Mouse (Mus musculus) cortical plate, adult 2 months (tissue): ENCODE results near the gene Axdnd1. TPM values are rescaled to one million over a fixed set of nuclear protein-coding genes. Genes with fewer than 3 reads are reported as not detected.
A peak's percentile ranks its signal among the peaks of the same experiment; 100 is the strongest.
"Not testable (repeated sequence)": the region's sequence is repeated elsewhere in the genome, so short reads cannot be mapped to it uniquely, and the experiment has no call there.

Source experiments
- H3K27ac ChIP-seq: fragments of 200-500 bp; 2 replicates; pipeline ENCODE4 v1.5.1; 2012; ENCODE audit warnings: low read length, control low read depth, inconsistent platforms; ENCODE audit not compliant: insufficient read depth
- H3K4me1 ChIP-seq: fragments of 200-500 bp; 2 replicates; pipeline ENCODE4 v1.6.1; 2011; ENCODE audit warnings: low read length; ENCODE audit not compliant: control insufficient read depth, insufficient read depth
- H3K4me3 ChIP-seq: fragments of 200-500 bp; 2 replicates; pipeline ENCODE4 v1.5.1; 2011; ENCODE audit warnings: mild to moderate bottlenecking, low read length, control low read depth; ENCODE audit not compliant: insufficient read depth
- CTCF ChIP-seq: fragments of 200-500 bp; IDR thresholded peaks from 2 replicates; pipeline ENCODE4 v1.5.1; 2011; ENCODE audit warnings: mild to moderate bottlenecking, control low read depth, low read length; ENCODE audit not compliant: insufficient read depth; ENCODE audit errors: extremely low read depth
- POLR2A ChIP-seq: fragments of 200-500 bp; IDR thresholded peaks from 2 replicates; pipeline ENCODE4 v1.6.1; 2011; ENCODE audit warnings: mild to moderate bottlenecking, low read length, control low read depth; ENCODE audit not compliant: insufficient read depth; ENCODE audit errors: extremely low read depth
- polyA plus RNA-seq: library from polyadenylated mRNA; depleted of rRNA; stranded (reverse); fragments of >200 nt; gene quantifications from 2 replicates; pipeline ENCODE4 v1.2.3, GENCODE M21; 2012

Gene Axdnd1
- polyA plus RNA-seq, 1 experiment: 0.77 TPM

GRCm38 (mm10) chr1:156349031-156349430 lies 71.9 kb downstream of the Axdnd1 start:
- Histone ChIP-seq H3K4me3 (no peak overlapping the region), H3K27ac (no peak overlapping the region), H3K4me1 (no peaks in the 10 kb centered on the region)
- TF ChIP-seq POLR2A (no peak), CTCF (no peak)

DNA sequence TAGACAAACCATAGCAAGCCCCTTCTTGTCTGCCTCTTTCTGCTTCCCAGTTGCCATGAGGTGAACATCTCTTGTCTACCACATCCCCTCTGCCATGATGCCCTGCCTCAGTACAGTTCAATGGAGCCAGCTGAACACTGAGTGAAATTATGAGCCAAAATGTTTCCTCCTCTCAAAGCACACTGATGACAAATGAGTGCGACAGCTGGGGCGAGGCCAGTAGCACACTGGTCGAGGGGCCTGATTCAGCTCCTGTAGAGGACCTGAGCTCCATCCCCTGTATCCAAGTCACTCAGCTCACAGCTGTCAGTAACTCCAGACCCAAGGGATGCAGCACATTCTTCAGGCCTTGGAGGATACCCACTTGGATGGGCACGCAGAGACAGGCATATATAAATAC lies 75.3 kb downstream of the Axdnd1 start:
- Histone ChIP-seq H3K27ac (no peak overlapping the region), H3K4me1 (no peaks in the 10 kb centered on the region), H3K4me3 (no peak overlapping the region)
- TF ChIP-seq POLR2A: no peak
- TF ChIP-seq CTCF: no peak

DNA sequence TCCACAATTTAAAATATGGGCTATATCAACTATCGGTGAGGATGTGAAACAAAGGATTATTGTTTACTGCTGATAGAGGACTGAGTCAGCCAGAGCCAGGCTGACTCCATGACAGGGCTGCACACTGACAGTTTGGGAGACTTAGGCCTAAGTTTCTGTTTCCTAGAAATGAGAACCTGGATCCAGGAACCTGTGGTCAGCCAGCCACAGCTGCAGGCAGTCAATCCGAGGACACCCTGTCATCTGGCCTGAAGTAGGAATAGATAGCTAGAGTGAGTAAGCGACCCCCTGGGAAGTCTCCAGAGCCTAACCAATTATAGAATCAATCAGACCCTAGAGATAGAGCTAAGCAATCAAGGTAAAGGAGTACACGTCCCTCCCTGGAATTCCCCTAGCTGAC lies 76.5 kb downstream of the Axdnd1 start:
- no peak for TF ChIP-seq CTCF
- no peak for TF ChIP-seq POLR2A
- H3K4me3 ChIP-seq: no peak overlapping the region
- H3K4me1 ChIP-seq: no peaks in the 10 kb centered on the region
- no peak overlapping the region for H3K27ac ChIP-seq

GRCm38 (mm10) chr1:156340847-156341246 lies 80.1 kb downstream of the Axdnd1 start:
- Histone ChIP-seq H3K4me1 (no peaks in the 10 kb centered on the region), H3K27ac (no peak overlapping the region), H3K4me3 (no peak overlapping the region)
- no peak for TF ChIP-seq POLR2A
- no peak for TF ChIP-seq CTCF

DNA sequence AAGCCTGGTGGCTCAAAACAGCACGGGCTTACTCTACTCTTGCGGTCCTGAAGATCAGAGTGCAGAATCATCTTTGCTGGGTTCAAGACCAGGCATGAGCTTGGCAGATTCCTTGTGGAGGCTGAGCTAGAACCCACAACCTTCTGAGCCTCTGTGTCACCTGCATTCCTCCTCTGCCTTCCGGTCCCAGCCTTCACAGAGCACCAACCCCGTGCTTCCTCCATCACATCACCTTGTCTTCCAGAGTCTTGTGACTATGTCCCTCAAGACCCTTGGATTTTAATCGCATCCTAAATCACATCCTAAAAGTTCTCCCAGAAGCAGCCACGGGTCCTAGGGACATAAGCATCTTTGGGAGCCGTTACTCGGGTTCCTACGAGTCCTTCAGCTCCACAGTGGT lies 97.8 kb downstream of the Axdnd1 start:
- TF ChIP-seq CTCF: no peak
- no peak for TF ChIP-seq POLR2A
- Histone ChIP-seq H3K27ac (no peak overlapping the region), H3K4me3 (no peak overlapping the region)

GRCm38 (mm10) chr1:156310630-156311029 lies 110.3 kb downstream of the Axdnd1 start, which contains the start of gene Nphs2:
Nphs2 (plus strand) TSS chr1:156310727.
- Histone ChIP-seq H3K4me3 (no peak within 1 kb of the TSS), H3K4me1 (no peaks in the 10 kb centered on the region), H3K27ac (no peak within 1 kb of the TSS)
- TF ChIP-seq CTCF (no peak), POLR2A (no peak)

More for the DNA sequence above, 97.8 kb downstream of the Axdnd1 start:
- H3K4me1 ChIP-seq: no peaks in the 10 kb centered on the region

DNA sequence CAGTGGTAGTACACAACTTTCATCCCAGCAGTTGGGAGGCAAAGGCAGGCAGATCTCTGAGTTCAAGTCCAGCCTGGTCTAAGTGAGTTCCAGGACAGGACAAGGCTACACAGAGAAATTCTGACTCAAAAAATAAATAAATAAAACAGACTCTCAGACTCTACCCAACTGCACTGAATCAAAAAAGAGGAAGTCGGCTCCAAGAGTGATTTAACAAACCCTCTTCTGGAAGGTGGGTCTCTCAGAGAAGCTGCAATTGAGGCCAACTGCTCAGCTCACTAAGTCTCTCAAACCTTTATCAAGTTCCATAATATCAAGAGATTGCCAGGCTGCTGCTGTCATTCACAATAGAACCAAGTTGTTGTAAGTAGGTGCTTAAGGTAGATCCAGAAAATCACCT lies 112.4 kb downstream of the Axdnd1 start:
- Histone ChIP-seq H3K4me1 (no peaks in the 10 kb centered on the region), H3K27ac (no peak overlapping the region), H3K4me3 (no peak overlapping the region)
- TF ChIP-seq CTCF: no peak
- TF ChIP-seq POLR2A: no peak

- no peak for TF ChIP-seq POLR2A
- TF ChIP-seq CTCF: no peak
- Histone ChIP-seq H3K27ac (no peak within 1 kb of the TSS), H3K4me1 (no peaks in the 10 kb centered on the region), H3K4me3 (peak within 1 kb of the TSS; percentile 75)
Measured at GRCm38 (mm10) chr1:156302911-156303749, 117.8 kb downstream of the Axdnd1 start, which contains the start of gene Tdrd5. Tdrd5 (minus strand) TSS chr1:156303664.

- TF ChIP-seq POLR2A: no peak
- no peak for TF ChIP-seq CTCF
- Histone ChIP-seq H3K4me3 (no peak overlapping the region), H3K4me1 (no peaks in the 10 kb centered on the region), H3K27ac (no peak overlapping the region)
Measured at GRCm38 (mm10) chr1:156290016-156290415, 130.9 kb downstream of the Axdnd1 start.

- not testable (repeated sequence) for H3K4me1 ChIP-seq, H3K4me3 ChIP-seq, H3K27ac ChIP-seq
Measured at GRCm38 (mm10) chr1:156289222-156289587, 131.8 kb downstream of the Axdnd1 start.
